Mouse (Mus musculus) heart, embryonic 12.5 days (tissue): ENCODE data around the gene Gpr88. TPM values are rescaled to one million over a fixed set of nuclear protein-coding genes. Genes with fewer than 3 reads are reported as not detected.
A peak's percentile ranks its signal among the peaks of the same experiment; 100 is the strongest.

Experiments
- ATAC-seq: fragments of 200-750 bp; cut with Nextera tagmentation; 2 replicates; pipeline ENCODE4 v1.8.0; 2017; ENCODE audit warnings: moderate TSS enrichment, moderate library complexity; ENCODE audit not compliant: insufficient number of reproducible peaks, low FRiP score
- H3K27ac ChIP-seq: fragments of 300-500 bp; sonication (generic); 2 replicates; pipeline ENCODE4 v1.5.1; 2016; ENCODE audit warnings: mild to moderate bottlenecking, moderate library complexity; ENCODE audit not compliant: poor library complexity, severe bottlenecking
- H3K27me3 ChIP-seq: fragments of 300-500 bp; sonication (generic); replicated peaks from 2 replicates; pipeline ENCODE4 v1.6.1; 2016; ENCODE audit warnings: mild to moderate bottlenecking, moderate library complexity
- H3K36me3 ChIP-seq: fragments of 300-500 bp; sonication (generic); 2 replicates; pipeline ENCODE4 v1.6.1; 2016; ENCODE audit warnings: mild to moderate bottlenecking, moderate library complexity
- H3K4me1 ChIP-seq: fragments of 300-500 bp; sonication (generic); replicated peaks from 2 replicates; pipeline ENCODE4 v1.6.1; 2016; ENCODE audit warnings: mild to moderate bottlenecking
- H3K4me2 ChIP-seq: fragments of 300-500 bp; sonication (generic); 2 replicates; pipeline ENCODE4 v1.6.1; 2016; ENCODE audit warnings: mild to moderate bottlenecking, moderate library complexity
- H3K4me3 ChIP-seq: fragments of 300-500 bp; sonication (generic); 2 replicates; pipeline ENCODE4 v1.5.1; 2016; ENCODE audit warnings: mild to moderate bottlenecking
- H3K9ac ChIP-seq: fragments of 300-500 bp; sonication (generic); 2 replicates; pipeline ENCODE4 v1.6.1; 2016; ENCODE audit warnings: mild to moderate bottlenecking, moderate library complexity
- H3K9me3 ChIP-seq: fragments of 300-500 bp; sonication (generic); replicated peaks from 2 replicates; pipeline ENCODE4 v1.6.1; 2016; ENCODE audit warnings: mild to moderate bottlenecking, moderate library complexity
- WGBS: fragments of 180-500 bp; shearing (Covaris S2); methylation state at CpG from one replicate; pipeline ENCODE4 v1.1.7; 2016; 5-methylcytosine and 5-hydroxymethylcytosine counted together
- polyA plus RNA-seq: library from polyadenylated mRNA; unstranded; fragments of >200 nt; fragmentation: Nextera tagmentation; extraction: Ambion mirVana; gene quantifications from 2 replicates; pipeline ENCODE4 v1.2.1, GENCODE M21; 2016

The Gpr88 gene
- polyA plus RNA-seq, 1 experiment from 2014 or later = not detected

DNA sequence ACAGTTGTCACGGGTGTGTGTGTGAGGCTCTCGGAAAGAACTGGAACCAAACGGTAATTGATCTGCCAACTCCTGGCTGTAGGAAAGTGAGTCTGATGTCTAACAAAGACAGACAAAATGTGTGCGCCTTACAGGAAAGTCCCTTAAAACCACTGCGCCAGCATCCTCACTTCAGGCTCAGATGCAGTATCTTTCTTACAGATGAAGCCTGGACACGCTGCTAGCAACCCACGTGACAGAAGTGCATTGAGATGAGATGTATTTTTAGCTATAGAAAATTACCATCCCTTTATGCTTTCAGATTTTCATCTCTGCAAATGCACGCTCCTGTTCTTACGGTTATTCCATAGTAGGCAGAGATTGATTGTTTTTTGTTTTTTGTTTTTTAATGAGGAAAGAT, 10.6 kb downstream of the Gpr88 start:
- H3K4me3 ChIP-seq = no peak overlapping the region
- H3K36me3 ChIP-seq = no peaks in the 10 kb centered on the region
- H3K27me3 ChIP-seq = peaks cover 26% of the 10 kb centered on the region
- H3K4me1 ChIP-seq = no peaks in the 10 kb centered on the region
- no peak overlapping the region for H3K4me2 ChIP-seq
- WGBS = 77% methylated on average over 9 of the region's 9 CpGs
- ATAC-seq = no peak
- H3K9me3 ChIP-seq = 0 out of 2 replicates have a peak, but pooled peaks cover 2% of the 10 kb centered on the region
- no peak overlapping the region for H3K9ac ChIP-seq
- no peak overlapping the region for H3K27ac ChIP-seq

DNA sequence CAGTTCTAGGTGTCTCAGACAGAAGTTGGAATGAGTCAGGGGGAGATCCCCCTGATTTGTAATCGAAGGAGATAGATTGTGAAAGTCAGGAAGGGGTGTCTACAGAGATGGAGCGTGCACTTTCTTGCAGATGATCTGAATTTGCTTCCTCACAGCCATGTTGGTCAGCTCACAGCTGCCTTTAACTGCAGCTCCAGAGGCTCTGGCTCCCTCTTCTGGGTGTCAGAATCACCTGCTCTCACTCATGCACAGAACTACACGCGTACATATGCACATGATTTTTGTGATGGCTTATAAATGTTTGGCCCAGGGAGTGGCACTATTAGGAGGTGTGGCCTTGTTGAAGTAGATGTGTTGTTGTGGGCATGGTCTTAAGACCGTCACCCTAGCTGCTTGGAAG, 15.8 kb downstream of the Gpr88 start:
- H3K9me3 ChIP-seq = 0 out of 2 replicates have a peak, but pooled peaks cover 3% of the 10 kb centered on the region
- H3K27me3 ChIP-seq = 0 out of 2 replicates have a peak, but pooled peaks cover 6% of the 10 kb centered on the region
- H3K9ac ChIP-seq = no peak overlapping the region
- no peak overlapping the region for H3K4me3 ChIP-seq
- H3K4me1 ChIP-seq = no peaks in the 10 kb centered on the region
- 87% methylated on average over 5 of the region's 5 CpGs for WGBS
- ATAC-seq = no peak
- H3K4me2 ChIP-seq = no peak overlapping the region
- H3K36me3 ChIP-seq = no peaks in the 10 kb centered on the region
- no peak overlapping the region for H3K27ac ChIP-seq

DNA sequence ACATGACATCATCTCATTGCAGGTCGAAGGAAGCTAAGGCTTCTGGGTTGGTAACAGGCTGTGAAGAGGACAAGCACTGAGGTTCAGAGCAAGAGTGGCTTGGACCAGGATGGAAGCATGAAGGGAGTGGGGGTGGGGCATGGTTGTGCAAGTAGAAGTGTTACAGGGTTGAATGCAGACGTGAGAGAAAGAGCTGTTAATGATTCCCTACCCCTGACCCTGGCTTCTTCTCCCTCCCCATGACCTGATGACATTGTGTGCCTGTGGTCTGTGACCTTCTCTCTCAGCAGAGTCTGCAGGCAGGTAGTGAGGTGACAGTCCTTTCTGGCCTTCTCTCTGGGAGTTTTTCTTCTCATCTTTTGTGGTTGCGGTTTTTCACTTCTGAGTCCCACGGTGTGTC, 16.4 kb downstream of the Gpr88 start:
- H3K36me3 ChIP-seq = no peaks in the 10 kb centered on the region
- WGBS = 76% methylated on average over 4 of the region's 4 CpGs
- H3K27me3 ChIP-seq = 0 out of 2 replicates have a peak, but pooled peaks cover 6% of the 10 kb centered on the region
- no peak overlapping the region for H3K4me3 ChIP-seq
- no peaks in the 10 kb centered on the region for H3K4me1 ChIP-seq
- no peak overlapping the region for H3K9ac ChIP-seq
- 0 out of 2 replicates have a peak, but pooled peaks cover 3% of the 10 kb centered on the region for H3K9me3 ChIP-seq
- ATAC-seq = no peak
- H3K4me2 ChIP-seq = no peak overlapping the region
- no peak overlapping the region for H3K27ac ChIP-seq

DNA sequence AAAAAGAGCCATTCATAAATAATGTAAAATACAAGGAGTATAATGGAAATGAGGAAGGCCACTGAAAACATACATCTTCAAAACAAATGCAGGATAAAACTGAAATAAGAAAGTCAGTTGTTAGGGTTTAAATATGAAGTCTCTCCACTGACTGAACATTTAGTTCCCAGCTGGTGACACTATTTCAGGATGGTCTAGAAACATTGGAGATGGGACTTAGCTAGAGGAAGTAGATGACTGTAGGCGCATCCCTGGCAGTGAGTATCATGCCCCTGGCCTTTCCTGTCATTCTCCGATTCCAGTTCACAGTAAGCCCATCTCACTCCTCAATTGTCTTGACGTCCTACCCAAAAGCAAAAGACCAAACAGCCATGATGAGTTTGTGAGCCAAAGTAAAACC, 19.8 kb downstream of the Gpr88 start:
- Histone ChIP-seq H3K27me3 (no peaks in the 10 kb centered on the region), H3K4me3 (no peak overlapping the region), H3K9ac (no peak overlapping the region), H3K4me2 (no peak overlapping the region), H3K27ac (no peak overlapping the region), H3K36me3 (no peaks in the 10 kb centered on the region), H3K4me1 (peaks cover 2% of the 10 kb centered on the region; the same call in 1 of the 2 replicates), H3K9me3 (0 out of 2 replicates have a peak, but pooled peaks cover 3% of the 10 kb centered on the region)
- WGBS = 72% methylated on average over 3 of the region's 3 CpGs
- ATAC-seq = no peak

DNA sequence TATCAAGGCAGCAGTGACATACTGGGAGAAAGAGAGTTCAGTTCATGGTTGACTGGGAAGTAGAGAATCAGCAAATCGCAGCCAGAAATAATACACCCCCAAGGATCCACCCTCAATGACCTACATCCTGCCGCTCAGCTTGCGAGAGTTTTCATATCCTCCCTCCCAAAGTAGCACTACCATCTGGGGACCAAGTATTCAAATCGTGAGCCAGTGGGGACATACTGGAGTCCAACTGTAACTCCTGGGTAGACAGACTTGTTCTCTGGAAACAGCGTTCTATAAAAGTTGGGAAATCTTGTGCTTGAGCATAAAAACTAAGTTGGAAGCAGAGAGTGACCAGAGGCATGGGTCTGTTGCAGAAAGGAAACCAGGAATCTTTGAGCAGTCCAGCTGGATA, 20.5 kb downstream of the Gpr88 start:
- no peak for ATAC-seq
- 77% methylated on average over 5 of the region's 5 CpGs for WGBS
- Histone ChIP-seq H3K27me3 (no peaks in the 10 kb centered on the region), H3K4me3 (no peak overlapping the region), H3K9me3 (0 out of 2 replicates have a peak, but pooled peaks cover 2% of the 10 kb centered on the region), H3K9ac (no peak overlapping the region), H3K4me2 (no peak overlapping the region), H3K4me1 (peaks cover 5% of the 10 kb centered on the region; the same call in 1 of the 2 replicates), H3K36me3 (no peaks in the 10 kb centered on the region), H3K27ac (no peak overlapping the region)

DNA sequence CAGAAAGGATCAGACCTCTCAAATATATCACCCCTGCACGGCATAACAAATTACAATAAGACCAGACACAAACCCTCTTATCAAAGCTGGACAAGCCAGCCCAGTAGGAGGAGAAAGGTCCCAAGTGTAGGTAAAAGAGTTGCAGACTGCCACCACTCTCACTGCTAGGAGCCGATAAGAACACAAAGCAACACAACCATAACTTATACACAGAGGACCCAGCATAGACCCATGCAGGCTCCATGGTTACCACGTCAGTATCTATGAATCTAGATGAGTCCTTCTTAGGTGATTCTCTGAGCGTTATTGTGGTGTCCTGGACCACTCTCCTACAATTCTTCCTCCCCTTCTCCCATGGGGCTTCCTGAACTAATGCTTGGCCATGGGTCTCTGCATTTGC, 24.0 kb downstream of the Gpr88 start:
- 67% methylated on average over 4 of the region's 4 CpGs for WGBS
- H3K4me3 ChIP-seq = no peak overlapping the region
- H3K9me3 ChIP-seq = no peaks in the 10 kb centered on the region
- H3K27ac ChIP-seq = no peak overlapping the region
- no peak overlapping the region for H3K4me2 ChIP-seq
- H3K9ac ChIP-seq = no peak overlapping the region
- no peak for ATAC-seq
- H3K27me3 ChIP-seq = no peaks in the 10 kb centered on the region
- no peaks in the 10 kb centered on the region for H3K36me3 ChIP-seq
- H3K4me1 ChIP-seq = peaks cover 5% of the 10 kb centered on the region; the same call in 1 of the 2 replicates

DNA sequence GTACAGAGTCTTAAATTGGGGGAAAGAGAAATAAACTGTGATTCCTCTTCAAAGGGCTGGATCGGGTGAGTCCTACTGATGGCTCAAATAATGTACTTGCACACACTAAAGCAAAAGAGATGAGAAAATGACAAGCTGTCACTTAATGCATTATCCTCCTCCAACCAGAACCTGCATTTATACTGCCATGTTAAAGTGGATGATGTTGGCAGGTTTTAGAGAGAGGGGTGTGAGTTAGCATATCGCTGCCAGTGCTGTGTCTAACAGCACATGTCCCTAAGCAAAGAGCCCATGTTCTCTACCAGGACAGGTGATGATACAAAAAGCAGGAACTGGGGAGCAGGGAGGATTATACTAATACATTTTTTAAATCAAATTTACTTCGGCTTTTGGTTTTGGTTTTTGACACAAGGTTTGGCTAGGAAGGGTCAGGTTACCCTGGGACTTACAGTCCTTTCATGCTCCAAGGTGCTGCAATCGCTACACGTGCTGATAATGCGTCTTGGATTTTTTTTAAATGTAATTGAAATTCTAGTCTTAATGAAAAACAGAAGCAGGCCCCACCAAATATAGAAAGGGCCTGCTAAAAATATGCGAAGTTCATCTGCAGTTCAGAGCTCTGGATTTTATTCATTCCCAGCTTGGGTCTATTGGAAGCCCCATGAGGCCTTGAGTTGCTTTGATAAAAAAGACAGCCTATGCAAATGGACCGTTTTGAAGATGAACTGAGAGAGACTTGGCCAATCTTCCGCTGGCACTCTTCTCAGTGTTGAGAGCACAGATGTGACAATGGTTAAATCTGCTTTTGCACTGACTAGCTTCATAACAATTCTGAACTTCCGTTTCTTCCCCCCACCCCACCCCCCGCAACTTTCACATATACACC, 24.7 kb downstream of the Gpr88 start:
- peaks cover 5% of the 10 kb centered on the region; the same call in 1 of the 2 replicates for H3K4me1 ChIP-seq
- no peak overlapping the region for H3K9ac ChIP-seq
- H3K27me3 ChIP-seq = no peaks in the 10 kb centered on the region
- 62% methylated on average over 11 of the region's 11 CpGs for WGBS
- H3K9me3 ChIP-seq = no peaks in the 10 kb centered on the region
- no peak overlapping the region for H3K27ac ChIP-seq
- H3K4me3 ChIP-seq = no peak overlapping the region
- H3K36me3 ChIP-seq = no peaks in the 10 kb centered on the region
- ATAC-seq = no peak
- no peak overlapping the region for H3K4me2 ChIP-seq

DNA sequence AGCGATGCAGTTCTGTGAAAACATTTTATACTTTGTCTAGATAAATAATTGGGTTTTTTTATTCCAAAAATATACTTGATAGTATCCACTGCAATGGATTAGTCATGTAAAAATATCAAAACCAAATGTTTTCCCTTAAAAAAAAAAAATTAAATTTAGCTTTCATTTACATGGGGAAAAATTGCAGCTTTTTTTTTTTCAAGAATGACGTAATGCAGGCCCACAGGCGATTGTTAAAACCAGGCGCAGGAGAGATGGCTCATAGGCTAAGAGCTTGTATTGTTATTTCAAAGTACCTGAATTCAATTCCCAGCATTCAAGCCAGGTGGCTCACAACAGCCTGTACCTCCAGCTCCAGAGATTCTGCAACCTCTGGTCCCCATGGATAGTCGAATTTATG, 25.9 kb downstream of the Gpr88 start:
- H3K4me3 ChIP-seq = no peak overlapping the region
- no peaks in the 10 kb centered on the region for H3K27me3 ChIP-seq
- 72% methylated on average over 5 of the region's 5 CpGs for WGBS
- no peak overlapping the region for H3K27ac ChIP-seq
- no peak overlapping the region for H3K9ac ChIP-seq
- ATAC-seq = no peak
- H3K4me2 ChIP-seq = no peak overlapping the region
- H3K36me3 ChIP-seq = no peaks in the 10 kb centered on the region
- H3K4me1 ChIP-seq = peaks cover 12% of the 10 kb centered on the region
- H3K9me3 ChIP-seq = no peaks in the 10 kb centered on the region

DNA sequence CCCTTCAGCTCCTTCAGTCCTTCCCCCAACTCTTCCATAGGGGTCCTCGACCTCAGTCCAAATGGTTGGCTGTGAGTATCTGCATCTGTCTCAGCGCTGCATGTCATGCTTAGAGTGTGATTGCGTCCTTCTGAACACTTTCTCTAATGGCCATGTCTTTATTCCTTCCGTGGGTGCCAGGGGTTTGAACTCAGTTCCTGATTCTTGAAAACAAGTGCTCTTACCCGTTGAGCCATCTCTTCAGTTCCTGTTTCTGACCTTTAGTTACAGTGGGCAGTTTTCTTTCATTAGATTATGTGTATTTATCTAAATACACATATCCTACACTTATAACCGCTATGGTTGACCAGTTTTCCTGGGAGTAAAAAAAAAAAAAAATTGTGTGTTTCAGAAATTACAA, 26.4 kb downstream of the Gpr88 start:
- Histone ChIP-seq H3K36me3 (no peaks in the 10 kb centered on the region), H3K27me3 (no peaks in the 10 kb centered on the region), H3K4me2 (no peak overlapping the region), H3K9me3 (no peaks in the 10 kb centered on the region), H3K4me3 (no peak overlapping the region), H3K4me1 (peaks cover 14% of the 10 kb centered on the region), H3K27ac (no peak overlapping the region), H3K9ac (no peak overlapping the region)
- 82% methylated on average over 6 of the region's 6 CpGs for WGBS
- no peak for ATAC-seq

DNA sequence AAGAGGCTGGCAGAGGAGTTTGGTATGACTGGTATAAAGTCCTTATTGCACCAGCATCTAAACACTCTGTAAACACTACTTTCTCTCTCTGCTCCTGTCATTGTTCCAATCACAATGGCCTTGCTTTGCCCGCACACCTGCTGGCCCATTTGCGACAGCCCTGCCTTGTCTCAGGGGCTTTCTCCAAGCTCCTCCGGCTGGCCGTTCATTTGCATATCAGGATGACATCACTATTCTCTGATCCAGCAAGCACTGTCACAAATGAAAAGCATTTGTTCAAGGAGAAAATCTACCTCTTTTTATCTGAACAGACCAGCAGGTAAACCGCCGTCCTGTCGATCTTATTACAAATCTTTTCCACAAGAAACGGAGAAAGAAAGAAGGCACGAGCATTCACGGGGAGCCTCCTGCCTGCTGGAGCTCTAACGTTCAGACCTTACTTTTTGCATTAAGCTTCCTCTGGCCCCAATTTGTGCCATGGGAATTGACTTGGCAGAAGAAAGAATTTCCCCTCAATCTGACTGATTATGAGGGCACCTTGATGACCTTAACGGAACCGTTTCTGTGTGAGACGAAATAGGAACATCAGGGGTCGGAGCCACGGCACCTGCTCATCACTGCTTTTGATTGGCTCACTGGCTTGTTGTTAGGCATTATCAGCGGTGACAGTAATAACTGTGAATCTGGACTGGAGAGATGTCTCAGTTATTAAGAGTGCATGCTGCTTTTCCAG, 30.6 kb downstream of the Gpr88 start:
- Histone ChIP-seq H3K9me3 (no peaks in the 10 kb centered on the region), H3K9ac (peak overlapping the region; percentile 31; the same call in 1 of the 2 replicates), H3K4me1 (peaks cover 9% of the 10 kb centered on the region), H3K4me3 (peak overlapping the region; percentile 38), H3K27ac (no peak overlapping the region), H3K36me3 (no peaks in the 10 kb centered on the region), H3K4me2 (peak overlapping the region; percentile 54), H3K27me3 (no peaks in the 10 kb centered on the region)
- no peak for ATAC-seq
- 27% methylated on average over 17 of the region's 17 CpGs for WGBS

DNA sequence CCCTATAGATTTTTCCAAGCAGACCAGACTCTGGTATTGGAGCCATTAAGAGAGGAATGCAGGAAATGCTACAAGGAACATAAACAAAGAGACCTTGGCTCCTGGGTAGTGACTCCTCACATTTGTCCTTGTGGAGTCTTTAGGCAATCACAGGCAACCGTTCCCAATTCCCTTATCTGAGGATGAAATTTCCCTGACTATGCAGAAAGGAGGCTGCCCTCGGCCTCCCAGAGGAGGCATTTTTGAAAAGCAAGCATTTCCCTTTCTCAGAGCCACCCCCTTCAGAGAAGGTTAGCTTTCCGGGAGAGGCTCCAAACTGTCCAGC, 31.7 kb downstream of the Gpr88 start:
- 29% methylated on average over 3 of the region's 3 CpGs for WGBS
- no peak overlapping the region for H3K4me3 ChIP-seq
- H3K9ac ChIP-seq = no peak overlapping the region
- no peak overlapping the region for H3K27ac ChIP-seq
- no peaks in the 10 kb centered on the region for H3K27me3 ChIP-seq
- H3K4me2 ChIP-seq = no peak overlapping the region
- H3K4me1 ChIP-seq = peaks cover 9% of the 10 kb centered on the region
- H3K36me3 ChIP-seq = no peaks in the 10 kb centered on the region
- H3K9me3 ChIP-seq = no peaks in the 10 kb centered on the region
- ATAC-seq = no peak
